Mouse (Mus musculus) neural tube, embryonic 12.5 days (tissue): Measurements from ENCODE around the gene Crebrf. TPM values are rescaled to one million over a fixed set of nuclear protein-coding genes. Genes with fewer than 3 reads are reported as not detected.

ENCODE experiments used
- ATAC-seq: fragments of 200-750 bp; cut with Nextera tagmentation; 2 replicates; pipeline ENCODE4 v1.8.0; 2017; ENCODE audit warnings: low read depth, mild to moderate bottlenecking, moderate TSS enrichment, moderate library complexity; ENCODE audit not compliant: low FRiP score
- H3K27ac ChIP-seq: fragments of 300-500 bp; sonication (generic); 2 replicates; pipeline ENCODE4 v1.5.1; 2016
- H3K27me3 ChIP-seq: fragments of 300-500 bp; sonication (generic); replicated peaks from 2 replicates; pipeline ENCODE4 v1.6.1; 2016; ENCODE audit warnings: mild to moderate bottlenecking
- H3K36me3 ChIP-seq: fragments of 300-500 bp; sonication (generic); 2 replicates; pipeline ENCODE4 v1.6.1; 2016; ENCODE audit warnings: mild to moderate bottlenecking
- H3K4me1 ChIP-seq: fragments of 300-500 bp; sonication (generic); 2 replicates; pipeline ENCODE4 v1.6.1; 2016
- H3K4me2 ChIP-seq: fragments of 300-500 bp; sonication (generic); replicated peaks from 2 replicates; pipeline ENCODE4 v1.6.1; 2016; ENCODE audit warnings: mild to moderate bottlenecking
- H3K4me3 ChIP-seq: fragments of 300-500 bp; sonication (generic); 2 replicates; pipeline ENCODE4 v1.5.1; 2016
- H3K9ac ChIP-seq: fragments of 300-500 bp; sonication (generic); 2 replicates; pipeline ENCODE4 v1.6.1; 2016; ENCODE audit warnings: mild to moderate bottlenecking
- H3K9me3 ChIP-seq: fragments of 300-500 bp; sonication (generic); 2 replicates; pipeline ENCODE4 v1.6.1; 2016; ENCODE audit warnings: mild to moderate bottlenecking
- WGBS: fragments of 180-500 bp; shearing (Covaris S2); methylation state at CpG from one replicate; pipeline ENCODE4 v1.1.7; 2016; 5-methylcytosine and 5-hydroxymethylcytosine counted together
- polyA plus RNA-seq: library from polyadenylated mRNA; unstranded; fragments of >200 nt; fragmentation: Nextera tagmentation; extraction: Ambion mirVana; gene quantifications from 2 replicates; pipeline ENCODE4 v1.2.1, GENCODE M21; 2016

Crebrf gene
- polyA plus RNA-seq, 1 experiment from 2014 or later: 5.0 TPM

- Histone ChIP-seq H3K27me3 (no peaks in the 10 kb centered on the region), H3K9me3 (no peaks in the 10 kb centered on the region), H3K4me1 (peaks cover 16% of the 10 kb centered on the region), H3K4me3 (no peak overlapping the region), H3K27ac (no peak overlapping the region), H3K4me2 (no peak overlapping the region), H3K36me3 (peaks cover 7% of the 10 kb centered on the region), H3K9ac (no peak overlapping the region)
- no peak for ATAC-seq
- WGBS: 91% methylated on average over 7 of the region's 7 CpGs
Measured at GRCm38 (mm10) chr17:26691110-26691509, 24.3 kb upstream of the Crebrf start.

DNA sequence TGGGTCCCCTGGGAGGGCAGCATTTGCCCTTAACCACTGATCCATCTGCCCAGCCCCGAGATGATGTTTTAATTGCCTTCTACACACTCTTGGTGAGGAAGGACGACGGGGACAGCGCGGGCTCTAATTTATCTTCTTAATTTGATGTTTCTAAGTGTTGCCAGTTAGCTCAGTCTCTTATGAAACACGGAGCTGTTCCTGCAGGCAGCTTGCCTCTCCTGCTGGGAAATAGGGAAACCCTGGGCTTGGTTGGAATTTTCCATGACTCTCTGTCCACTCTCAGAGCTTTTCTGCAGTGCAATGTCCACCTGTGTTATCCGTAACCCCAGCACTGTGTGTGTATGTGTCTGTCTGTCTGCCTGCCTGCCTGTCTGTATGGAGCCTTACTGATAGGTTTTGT is 22.0 kb upstream of the Crebrf start:
- Histone ChIP-seq H3K4me3 (no peak overlapping the region), H3K27me3 (no peaks in the 10 kb centered on the region), H3K4me2 (no peak overlapping the region), H3K27ac (no peak overlapping the region), H3K4me1 (peaks cover 16% of the 10 kb centered on the region), H3K9ac (no peak overlapping the region), H3K36me3 (peaks cover 25% of the 10 kb centered on the region), H3K9me3 (no peaks in the 10 kb centered on the region)
- 79% methylated on average over 7 of the region's 7 CpGs for WGBS
- ATAC-seq: no peak

GRCm38 (mm10) chr17:26694171-26694570 is 21.3 kb upstream of the Crebrf start:
- Histone ChIP-seq H3K36me3 (peaks cover 32% of the 10 kb centered on the region), H3K9me3 (no peaks in the 10 kb centered on the region), H3K4me2 (no peak overlapping the region), H3K4me3 (no peak overlapping the region), H3K27ac (no peak overlapping the region), H3K27me3 (no peaks in the 10 kb centered on the region), H3K9ac (no peak overlapping the region), H3K4me1 (peaks cover 9% of the 10 kb centered on the region)
- WGBS: 82% methylated on average over 7 of the region's 7 CpGs
- no peak for ATAC-seq

- 91% methylated on average over 3 of the region's 3 CpGs for WGBS
- Histone ChIP-seq H3K9me3 (no peaks in the 10 kb centered on the region), H3K9ac (no peak overlapping the region), H3K4me2 (no peak overlapping the region), H3K36me3 (peaks cover 39% of the 10 kb centered on the region), H3K4me3 (no peak overlapping the region), H3K27ac (no peak overlapping the region), H3K4me1 (0 out of 2 replicates have a peak, but pooled peaks cover 4% of the 10 kb centered on the region), H3K27me3 (no peaks in the 10 kb centered on the region)
- ATAC-seq: no peak
Measured at GRCm38 (mm10) chr17:26695193-26695592, 20.3 kb upstream of the Crebrf start.

GRCm38 (mm10) chr17:26698846-26699245 is 16.6 kb upstream of the Crebrf start:
- H3K4me3 ChIP-seq: no peak overlapping the region

DNA sequence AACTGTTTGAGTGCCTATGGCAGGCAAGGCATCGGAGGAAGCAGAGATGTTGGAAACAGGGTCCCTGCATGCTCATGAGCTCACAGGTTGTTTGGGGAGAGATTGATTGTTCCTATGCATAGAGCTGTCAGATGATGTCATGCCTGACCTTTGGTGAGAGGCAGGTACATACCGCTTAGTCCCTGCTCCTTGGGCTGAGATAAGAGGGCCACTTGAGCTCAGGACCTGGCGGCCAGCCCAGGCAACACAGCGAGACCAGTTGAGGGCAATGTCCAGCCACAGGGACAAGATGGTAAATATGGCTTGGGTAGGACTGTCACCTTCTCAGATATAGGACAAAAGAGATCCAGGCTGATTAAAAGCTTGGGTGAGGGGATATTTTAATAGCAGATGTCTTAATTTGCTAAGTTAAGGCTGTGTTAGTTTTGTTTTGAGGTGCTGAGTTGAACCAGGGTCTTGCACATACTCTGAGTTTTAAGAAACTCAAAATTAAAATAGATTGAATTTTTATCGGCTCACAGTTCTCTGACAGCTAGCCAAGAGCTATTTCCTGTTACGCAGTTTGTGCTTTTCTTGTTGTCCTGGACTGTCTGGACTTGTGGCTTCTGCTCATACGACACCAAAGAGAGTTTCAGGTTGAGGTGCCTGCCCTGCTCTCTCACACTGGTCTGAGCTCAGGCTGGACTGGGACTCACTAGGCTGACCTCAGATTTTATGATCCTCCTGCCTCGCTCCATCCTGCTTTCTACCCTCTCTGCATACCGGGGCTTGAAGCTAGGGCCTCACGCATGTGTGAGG is 15.4 kb upstream of the Crebrf start:
- Histone ChIP-seq H3K27me3 (no peaks in the 10 kb centered on the region), H3K4me1 (no peaks in the 10 kb centered on the region), H3K9ac (no peak overlapping the region), H3K4me2 (no peak overlapping the region), H3K27ac (no peak overlapping the region), H3K4me3 (no peak overlapping the region), H3K9me3 (no peaks in the 10 kb centered on the region), H3K36me3 (peaks cover 49% of the 10 kb centered on the region)
- 92% methylated on average over 10 of the region's 10 CpGs for WGBS
- ATAC-seq: no peak

More at GRCm38 (mm10) chr17:26698846-26699245, 16.6 kb upstream of the Crebrf start:
- no peak overlapping the region for H3K4me2 ChIP-seq
- no peaks in the 10 kb centered on the region for H3K9me3 ChIP-seq
- H3K36me3 ChIP-seq: peaks cover 46% of the 10 kb centered on the region
- H3K4me1 ChIP-seq: no peaks in the 10 kb centered on the region
- 89% methylated on average over 5 of the region's 5 CpGs for WGBS
- ATAC-seq: no peak
- no peaks in the 10 kb centered on the region for H3K27me3 ChIP-seq
- H3K9ac ChIP-seq: no peak overlapping the region
- no peak overlapping the region for H3K27ac ChIP-seq

DNA sequence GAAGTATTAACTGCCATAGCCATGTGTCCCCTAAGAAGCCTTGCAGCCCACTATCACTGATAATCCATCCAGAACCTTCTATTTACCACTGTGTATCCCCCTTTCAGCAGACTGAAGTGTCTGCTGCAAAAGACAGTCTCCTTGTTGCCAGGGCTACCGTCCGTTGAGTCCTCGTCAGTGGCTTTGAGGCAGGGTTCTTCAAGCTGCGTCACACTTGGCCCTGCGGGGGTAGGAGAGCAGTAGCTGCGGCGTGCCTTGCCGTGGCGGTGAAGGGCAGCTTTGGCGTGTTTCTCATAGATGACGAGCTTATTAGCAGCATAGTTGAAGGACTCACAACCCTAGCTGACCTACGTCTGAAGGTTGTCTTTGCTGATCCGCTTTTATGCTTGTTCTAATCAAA is 13.9 kb upstream of the Crebrf start:
- H3K36me3 ChIP-seq: peaks cover 38% of the 10 kb centered on the region
- WGBS: 88% methylated on average over 13 of the region's 13 CpGs

GRCm38 (mm10) chr17:26702621-26703020 is 12.8 kb upstream of the Crebrf start:
- Histone ChIP-seq H3K9me3 (no peaks in the 10 kb centered on the region), H3K9ac (no peak overlapping the region), H3K4me1 (no peaks in the 10 kb centered on the region), H3K27ac (no peak overlapping the region), H3K36me3 (peaks cover 31% of the 10 kb centered on the region), H3K4me3 (no peak overlapping the region), H3K4me2 (no peak overlapping the region), H3K27me3 (no peaks in the 10 kb centered on the region)
- 89% methylated on average over 4 of the region's 4 CpGs for WGBS
- no peak for ATAC-seq

More for the DNA sequence above, 13.9 kb upstream of the Crebrf start:
- no peaks in the 10 kb centered on the region for H3K9me3 ChIP-seq
- no peak overlapping the region for H3K4me3 ChIP-seq
- H3K9ac ChIP-seq: no peak overlapping the region
- no peak overlapping the region for H3K27ac ChIP-seq
- ATAC-seq: no peak
- H3K27me3 ChIP-seq: no peaks in the 10 kb centered on the region
- H3K4me1 ChIP-seq: no peaks in the 10 kb centered on the region
- H3K4me2 ChIP-seq: no peak overlapping the region

DNA sequence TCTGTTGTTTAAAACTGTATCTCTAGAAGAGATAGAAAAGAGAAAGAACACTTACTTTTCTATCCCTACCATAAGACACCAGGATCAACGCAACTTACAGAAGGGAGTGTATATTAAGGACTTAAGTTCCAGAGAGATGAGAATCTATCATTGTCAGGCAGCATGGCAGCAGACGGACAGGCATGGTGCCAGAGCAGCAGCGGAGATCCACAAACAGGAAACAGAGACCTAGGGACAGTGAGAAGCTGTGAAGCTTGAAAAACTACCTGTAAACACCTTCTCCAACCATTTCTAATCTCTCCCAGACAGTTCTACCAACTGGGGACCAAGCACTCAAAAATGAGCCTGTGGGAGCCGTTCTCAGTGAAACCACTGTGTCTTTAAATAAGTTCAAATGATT is 11.8 kb upstream of the Crebrf start:
- Histone ChIP-seq H3K9me3 (no peaks in the 10 kb centered on the region), H3K4me3 (no peak overlapping the region), H3K36me3 (peaks cover 22% of the 10 kb centered on the region), H3K27me3 (no peaks in the 10 kb centered on the region), H3K4me2 (no peak overlapping the region), H3K4me1 (no peaks in the 10 kb centered on the region), H3K27ac (no peak overlapping the region), H3K9ac (no peak overlapping the region)
- 93% methylated on average over 4 of the region's 4 CpGs for WGBS
- ATAC-seq: no peak

- Histone ChIP-seq H3K4me1 (no peaks in the 10 kb centered on the region), H3K4me2 (no peak overlapping the region), H3K9me3 (no peaks in the 10 kb centered on the region), H3K9ac (no peak overlapping the region), H3K27me3 (no peaks in the 10 kb centered on the region), H3K27ac (no peak overlapping the region), H3K4me3 (no peak overlapping the region), H3K36me3 (peaks cover 7% of the 10 kb centered on the region)
- ATAC-seq: no peak
- 79% methylated on average over 11 of the region's 11 CpGs for WGBS
Measured at GRCm38 (mm10) chr17:26705463-26706359, 9.7 kb upstream of the Crebrf start.

DNA sequence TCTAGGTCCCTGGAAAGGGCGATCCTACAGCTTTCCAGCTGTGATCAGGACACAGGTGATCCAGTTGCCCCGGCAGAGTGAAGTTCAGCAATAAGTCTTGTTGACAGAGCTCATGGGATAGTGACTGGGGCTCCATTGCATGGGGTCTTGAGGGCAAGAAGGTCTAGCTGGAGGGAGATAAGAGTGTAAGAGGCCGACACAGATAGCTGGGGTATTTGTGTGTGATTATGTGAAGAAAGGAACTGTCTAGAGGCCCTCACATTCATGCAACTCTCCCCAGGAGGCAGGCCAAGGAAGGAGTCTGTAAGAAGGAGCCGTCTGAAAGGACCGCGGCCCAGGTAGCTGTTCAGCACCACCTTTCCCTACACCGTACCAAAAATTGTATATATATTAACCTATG is 8.4 kb upstream of the Crebrf start:
- Histone ChIP-seq H3K4me1 (no peaks in the 10 kb centered on the region), H3K9me3 (no peaks in the 10 kb centered on the region), H3K27me3 (no peaks in the 10 kb centered on the region), H3K4me3 (no peak overlapping the region), H3K9ac (no peak overlapping the region), H3K27ac (no peak overlapping the region), H3K36me3 (peaks cover 4% of the 10 kb centered on the region), H3K4me2 (no peak overlapping the region)
- no peak for ATAC-seq
- 80% methylated on average over 7 of the region's 7 CpGs for WGBS

- Histone ChIP-seq H3K27ac (no peak overlapping the region), H3K36me3 (0 out of 2 replicates have a peak, but pooled peaks cover 3% of the 10 kb centered on the region), H3K27me3 (no peaks in the 10 kb centered on the region), H3K9me3 (no peaks in the 10 kb centered on the region), H3K4me2 (no peak overlapping the region), H3K9ac (no peak overlapping the region), H3K4me1 (no peaks in the 10 kb centered on the region), H3K4me3 (no peak overlapping the region)
- no peak for ATAC-seq
Measured at GRCm38 (mm10) chr17:26708499-26708898, 7.0 kb upstream of the Crebrf start.
